Comparison of ENCODE assay signal across 20 mouse cellular contexts in the genomic region with DNA sequence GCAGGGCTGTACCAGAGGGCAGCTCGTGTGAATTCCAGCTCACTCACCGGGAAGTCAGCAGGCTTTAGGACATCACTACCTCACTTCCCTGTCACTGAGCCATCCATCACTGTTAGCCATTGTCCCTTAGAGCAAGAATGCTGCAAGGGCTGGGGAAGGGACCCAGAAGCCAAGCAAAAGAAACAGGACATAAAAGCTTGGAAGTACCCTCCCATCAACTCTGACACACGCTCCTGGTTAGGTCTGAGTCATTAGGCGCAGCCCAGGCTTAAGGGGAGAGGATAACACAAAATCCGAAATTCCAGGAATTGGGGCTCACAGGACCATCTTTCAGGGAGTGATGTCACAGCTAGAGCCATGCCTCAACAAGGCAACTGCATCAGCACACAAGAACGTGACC.
A peak's percentile ranks its signal among the peaks of the same experiment; 100 is the strongest.
DNase-seq lines count a peak whose midpoint lies in the region; ATAC-seq and TF ChIP-seq lines count a peak whose summit lies in the region.
"Had no signal": no experiment of that assay in that cellular context is flagged by ENCODE, and none has a peak within 500 bp of the region (broad histone marks: within the 10 kb centered on the region; RNA-seq: fewer than 3 reads in every experiment).

No protein-coding gene starts in this region.

- H3K9ac ChIP-seq in intestine, postnatal 0 days (ENCODE audit: low read depth, low read length), result no peak overlapping the region
- H3K9ac ChIP-seq in intestine, embryonic 15.5 days, result no peak overlapping the region
- H3K9ac ChIP-seq in ES-Bruce4 (ENCODE audit: low read depth, poor library complexity, severe bottlenecking), result no peak overlapping the region
- H3K9ac ChIP-seq in stomach, embryonic 14.5 days (replicated peaks; ENCODE audit: low read depth, low read length), result no peak overlapping the region
- H3K9ac ChIP-seq in liver, embryonic 12.5 days, result no peak overlapping the region
- H3K9ac ChIP-seq: embryonic facial prominence, embryonic 13.5 days; forebrain, postnatal 0 days; hindbrain, embryonic 12.5 days; liver, postnatal 0 days; midbrain, embryonic 13.5 days had no signal

- ATAC-seq in intestine, postnatal 0 days, result no peak
- ATAC-seq in intestine, embryonic 15.5 days, result no peak
- no peak for ATAC-seq in stomach, embryonic 14.5 days (ENCODE audit: insufficient number of reproducible peaks, insufficient read depth, low FRiP score, low read depth)
- no peak for ATAC-seq in liver, embryonic 12.5 days
- ATAC-seq: forebrain, postnatal 0 days; inflammation-experienced regulatory T-cells, adult 6 months; liver, postnatal 0 days; midbrain, embryonic 13.5 days had no signal

- no peaks in the 10 kb centered on the region for H3K36me3 ChIP-seq in intestine, postnatal 0 days (ENCODE audit: control insufficient read depth, insufficient read depth)
- H3K36me3 ChIP-seq in intestine, embryonic 15.5 days, result no peaks in the 10 kb centered on the region
- H3K36me3 ChIP-seq in ES-Bruce4 (ENCODE audit: control insufficient read depth, insufficient read depth, low read length, poor library complexity, severe bottlenecking), result no peaks in the 10 kb centered on the region
- H3K36me3 ChIP-seq in stomach, embryonic 14.5 days (ENCODE audit: control insufficient read depth, insufficient read depth, low read length), result no peaks in the 10 kb centered on the region
- H3K36me3 ChIP-seq in liver, embryonic 12.5 days, result no peaks in the 10 kb centered on the region
- H3K36me3 ChIP-seq: embryonic facial prominence, embryonic 13.5 days; G1E; hindbrain, embryonic 12.5 days; midbrain, embryonic 13.5 days had no signal

- peak; percentile 69; the same call in 1 of the 2 replicates for TF ChIP-seq EP300 in ES-Bruce4 (IDR thresholded peaks at IDR 0.05; ENCODE audit: insufficient read depth, low read depth, low read length)

- TF ChIP-seq CTCF in gastrocnemius, adult 2 months (IDR thresholded peaks at IDR 0.05), result no peak
- no peak for TF ChIP-seq CTCF in intestine, postnatal 0 days (IDR thresholded peaks at IDR 0.05; ENCODE audit: low read depth)
- TF ChIP-seq CTCF in ES-Bruce4 (IDR thresholded peaks at IDR 0.05; ENCODE audit: low read depth, low read length), result no peak

- no peak overlapping the region for H3K4me3 ChIP-seq in gastrocnemius, adult 2 months
- no peak overlapping the region for H3K4me3 ChIP-seq in intestine, postnatal 0 days (ENCODE audit: low read depth, low read length)
- H3K4me3 ChIP-seq in intestine, embryonic 15.5 days (replicated peaks), result no peak overlapping the region
- H3K4me3 ChIP-seq in ES-Bruce4 (ENCODE audit: low read depth, low read length), result no peak overlapping the region
- H3K4me3 ChIP-seq in stomach, embryonic 14.5 days (ENCODE audit: low read depth, low read length), result no peak overlapping the region
- H3K4me3 ChIP-seq in liver, embryonic 12.5 days, result no peak overlapping the region
- H3K4me3 ChIP-seq: embryonic facial prominence, embryonic 13.5 days; hindbrain, embryonic 12.5 days; midbrain, embryonic 13.5 days had no signal

- no peaks in the 10 kb centered on the region for H3K9me3 ChIP-seq in intestine, postnatal 0 days (ENCODE audit: control insufficient read depth)
- no peaks in the 10 kb centered on the region for H3K9me3 ChIP-seq in intestine, embryonic 15.5 days
- no peaks in the 10 kb centered on the region for H3K9me3 ChIP-seq in ES-Bruce4 (replicated peaks; ENCODE audit: control insufficient read depth, insufficient read depth, low read length, poor library complexity, severe bottlenecking)
- no peaks in the 10 kb centered on the region for H3K9me3 ChIP-seq in stomach, embryonic 14.5 days (ENCODE audit: control insufficient read depth, low read depth, low read length)
- H3K9me3 ChIP-seq in liver, embryonic 12.5 days (replicated peaks), result no peaks in the 10 kb centered on the region
- H3K9me3 ChIP-seq: embryonic facial prominence, embryonic 13.5 days; G1E; hindbrain, embryonic 12.5 days; midbrain, embryonic 13.5 days had no signal

- TF ChIP-seq POLR2A in ES-Bruce4 (IDR thresholded peaks at IDR 0.05; ENCODE audit: insufficient read depth, low read length), result no peak

- no peaks in the 10 kb centered on the region for H3K27me3 ChIP-seq in intestine, postnatal 0 days (replicated peaks; ENCODE audit: control insufficient read depth, insufficient read depth, low read length)
- no peaks in the 10 kb centered on the region for H3K27me3 ChIP-seq in intestine, embryonic 15.5 days (replicated peaks)
- H3K27me3 ChIP-seq in ES-Bruce4 (ENCODE audit: control insufficient read depth, insufficient read depth, low read length, poor library complexity, severe bottlenecking), result no peaks in the 10 kb centered on the region
- H3K27me3 ChIP-seq in stomach, embryonic 14.5 days (ENCODE audit: control insufficient read depth, insufficient read depth, low read length), result no peaks in the 10 kb centered on the region
- no peaks in the 10 kb centered on the region for H3K27me3 ChIP-seq in liver, embryonic 12.5 days (replicated peaks)
- H3K27me3 ChIP-seq: embryonic facial prominence, embryonic 13.5 days had no signal

- intact Hi-C loops in gastrocnemius, adult 2 months (cut with DNase I), result loop anchor here (5.0 to 10.0 kb wide), 3 partner anchors 488 to 770 kb away; a partner anchor contains a TSS
- intact Hi-C loops in gastrocnemius, postnatal 14 days (cut with DNase I; ENCODE audit: low total_unique reads), result loop anchor here (10.0 kb wide), 1 partner anchor 490 kb away; no protein-coding TSS in a partner anchor

- no peak for DNase-seq in gastrocnemius, adult 2 months
- DNase-seq in gastrocnemius, postnatal 14 days, result no peak
- no peak for DNase-seq in cerebellum, adult 9-10 months
- DNase-seq: adrenal gland, postnatal 25 days; cerebellum, adult 18-20 months; forebrain, postnatal 0 days; kidney, postnatal 10 days; layer of hippocampus, adult 9-11 months; liver, postnatal 0 days; thymus, adult 2 months had no signal

- H3K4me1 ChIP-seq in intestine, postnatal 0 days (replicated peaks; ENCODE audit: control insufficient read depth, insufficient read depth, low read length), result 0 out of 2 replicates have a peak, but pooled peaks cover 5% of the 10 kb centered on the region
- peaks cover 56% of the 10 kb centered on the region for H3K4me1 ChIP-seq in intestine, embryonic 15.5 days (replicated peaks)
- peaks cover 10% of the 10 kb centered on the region for H3K4me1 ChIP-seq in ES-Bruce4 (ENCODE audit: control insufficient read depth, insufficient read depth, low read length)
- peaks cover 42% of the 10 kb centered on the region for H3K4me1 ChIP-seq in stomach, embryonic 14.5 days (ENCODE audit: control insufficient read depth, insufficient read depth, low read length)
- peaks cover 57% of the 10 kb centered on the region for H3K4me1 ChIP-seq in liver, embryonic 12.5 days

- WGBS in intestine, postnatal 0 days, result 58% methylated on average over 6 of the region's 6 CpGs
- 56% methylated on average over 6 of the region's 6 CpGs for WGBS in intestine, embryonic 15.5 days
- 56% methylated on average over 6 of the region's 6 CpGs for WGBS in stomach, embryonic 14.5 days
- 55% methylated on average over 6 of the region's 6 CpGs for WGBS in liver, embryonic 12.5 days (ENCODE audit: insufficient replicate concordance)

- peak overlapping the region; percentile 84 for H3K27ac ChIP-seq in gastrocnemius, adult 2 months
- H3K27ac ChIP-seq in intestine, postnatal 0 days (ENCODE audit: low read depth, low read length), result peak overlapping the region; percentile 4; the same call in 1 of the 2 replicates
- no peak overlapping the region for H3K27ac ChIP-seq in intestine, embryonic 15.5 days
- peak overlapping the region; percentile 45 for H3K27ac ChIP-seq in ES-Bruce4 (ENCODE audit: insufficient read depth, low read length)
- H3K27ac ChIP-seq in stomach, embryonic 14.5 days (ENCODE audit: low read length), result peak overlapping the region; percentile 35; the same call in 1 of the 2 replicates
- H3K27ac ChIP-seq in liver, embryonic 12.5 days, result no peak overlapping the region
- H3K27ac ChIP-seq: embryonic facial prominence, embryonic 13.5 days; hindbrain, embryonic 12.5 days; midbrain, embryonic 13.5 days had no signal

- no peak overlapping the region for H3K4me2 ChIP-seq in intestine, postnatal 0 days (replicated peaks; ENCODE audit: low read depth)
- no peak overlapping the region for H3K4me2 ChIP-seq in intestine, embryonic 15.5 days (replicated peaks)
- H3K4me2 ChIP-seq in stomach, embryonic 14.5 days (replicated peaks; ENCODE audit: low read depth, low read length), result no peak overlapping the region
- H3K4me2 ChIP-seq in liver, embryonic 12.5 days, result no peak overlapping the region
- H3K4me2 ChIP-seq: embryonic facial prominence, embryonic 13.5 days; hindbrain, embryonic 12.5 days; midbrain, embryonic 13.5 days had no signal

Comparison
In these comparisons a context has a peak if more than half of its experiments do, and no peak if none do; other contexts are left out.
1. H3K27ac ChIP-seq: peak in gastrocnemius, adult 2 months (single experiment), intestine, postnatal 0 days (single experiment), ES-Bruce4 (single experiment) and stomach, embryonic 14.5 days (single experiment); none in intestine, embryonic 15.5 days (single experiment) and liver, embryonic 12.5 days (single experiment).